Comparison of ENCODE assay signal across 8 mouse cellular contexts in genomic region chr13:45508495-45508894, GRCm38 (mm10). TPM values are rescaled to one million over a fixed set of nuclear protein-coding genes. Genes with fewer than 3 reads are reported as not detected.
DNase-seq lines count a peak whose midpoint lies in the region; ATAC-seq and TF ChIP-seq lines count a peak whose summit lies in the region.

No protein-coding gene starts in this region.

- no peak overlapping the region for H3K27ac ChIP-seq in ES-E14 (ENCODE audit: insufficient read depth, low read depth, low read length, poor library complexity, severe bottlenecking)
- H3K27ac ChIP-seq in brown adipose tissue, adult 24 weeks (replicated peaks; ENCODE audit: low read depth, low read length), result peak overlapping the region; percentile 99
- H3K27ac ChIP-seq in forebrain, embryonic 13.5 days, result no peak overlapping the region
- H3K27ac ChIP-seq in heart, postnatal 0 days (ENCODE audit: low read depth), result peak overlapping the region; percentile 92
- H3K27ac ChIP-seq in liver, embryonic 14.5 days, result peak overlapping the region; percentile 95
- no peak overlapping the region for H3K27ac ChIP-seq in olfactory bulb, adult 2 months (ENCODE audit: insufficient read depth, low read depth, low read length)

- TF ChIP-seq CTCF in heart, postnatal 0 days (IDR thresholded peaks at IDR 0.05; ENCODE audit: low read depth), result peak; percentile 22
- peak; percentile 59 for TF ChIP-seq CTCF in liver, embryonic 14.5 days (IDR thresholded peaks at IDR 0.05; ENCODE audit: low read depth)
- TF ChIP-seq CTCF in olfactory bulb, adult 2 months (IDR thresholded peaks at IDR 0.05; ENCODE audit: insufficient read depth, low read depth, low read length), result no peak

- peak overlapping the region; percentile 15 to 60 for H3K4me3 ChIP-seq in ES-E14 (ENCODE audit: insufficient read depth in 1 of 2, low read depth in 1 of 2, low read length in 2 of 2, poor library complexity in 1 of 2, severe bottlenecking in 1 of 2)
- H3K4me3 ChIP-seq in brown adipose tissue, adult 24 weeks (ENCODE audit: insufficient read depth, low read depth, low read length), result peak overlapping the region; percentile 99
- H3K4me3 ChIP-seq in forebrain, embryonic 13.5 days, result peak overlapping the region; percentile 56
- peak overlapping the region; percentile 57 for H3K4me3 ChIP-seq in heart, postnatal 0 days (ENCODE audit: low read depth, low read length)
- peak overlapping the region; percentile 70 to 82 for H3K4me3 ChIP-seq in liver, embryonic 14.5 days (ENCODE audit: insufficient read depth in 1 of 2, low read depth in 2 of 2, low read length in 2 of 2)
- H3K4me3 ChIP-seq in olfactory bulb, adult 2 months (ENCODE audit: insufficient read depth, low read depth, low read length), result peak overlapping the region; percentile 64

- H3K36me3 ChIP-seq in ES-E14 (ENCODE audit: control insufficient read depth, insufficient read depth, low read length, poor library complexity, severe bottlenecking), result no peaks in the 10 kb centered on the region
- H3K36me3 ChIP-seq in forebrain, embryonic 13.5 days (ENCODE audit: poor library complexity, severe bottlenecking), result no peaks in the 10 kb centered on the region
- H3K36me3 ChIP-seq in heart, postnatal 0 days (replicated peaks; ENCODE audit: control insufficient read depth, insufficient read depth, low read length), result no peaks in the 10 kb centered on the region
- peaks cover 16% of the 10 kb centered on the region for H3K36me3 ChIP-seq in liver, embryonic 14.5 days (replicated peaks; ENCODE audit: control insufficient read depth, insufficient read depth, low read depth)

- peak; percentile 65 for ATAC-seq in forebrain, embryonic 13.5 days
- ATAC-seq in heart, postnatal 0 days (ENCODE audit: insufficient read depth, low read depth), result peak; percentile 68
- peak; percentile 24; the same call in 1 of the 2 replicates for ATAC-seq in liver, embryonic 14.5 days (ENCODE audit: insufficient read depth)

- peak; percentile 30; the same call in 1 of the 2 replicates for TF ChIP-seq POLR2A in olfactory bulb, adult 2 months (IDR thresholded peaks at IDR 0.05; ENCODE audit: insufficient read depth, low read depth, low read length)

- 2% methylated on average over 8 of the region's 8 CpGs for WGBS in forebrain, embryonic 13.5 days
- WGBS in heart, postnatal 0 days, result 2% methylated on average over 8 of the region's 8 CpGs
- WGBS in liver, embryonic 14.5 days (ENCODE audit: insufficient replicate concordance), result 3% methylated on average over 8 of the region's 8 CpGs
- WGBS in olfactory bulb, adult 2 months, result 2% methylated on average over 8 of the region's 8 CpGs

- no peaks in the 10 kb centered on the region for H3K9me3 ChIP-seq in ES-E14 (ENCODE audit: control insufficient read depth, insufficient read depth, low read depth, low read length)
- no peaks in the 10 kb centered on the region for H3K9me3 ChIP-seq in forebrain, embryonic 13.5 days (replicated peaks)
- H3K9me3 ChIP-seq in heart, postnatal 0 days (replicated peaks; ENCODE audit: control insufficient read depth, low read length), result no peaks in the 10 kb centered on the region
- H3K9me3 ChIP-seq in liver, embryonic 14.5 days (ENCODE audit: control insufficient read depth, low read length), result no peaks in the 10 kb centered on the region

- H3K9ac ChIP-seq in ES-E14 (ENCODE audit: insufficient read depth, low read depth, low read length, poor library complexity, severe bottlenecking), result no peak overlapping the region
- no peak overlapping the region for H3K9ac ChIP-seq in forebrain, embryonic 13.5 days
- peak overlapping the region; percentile 79 for H3K9ac ChIP-seq in heart, postnatal 0 days (replicated peaks; ENCODE audit: low read depth, low read length)
- H3K9ac ChIP-seq in liver, embryonic 14.5 days (replicated peaks), result peak overlapping the region; percentile 95

- peak overlapping the region; percentile 83 for H3K4me2 ChIP-seq in forebrain, embryonic 13.5 days
- peak overlapping the region; percentile 89 for H3K4me2 ChIP-seq in heart, postnatal 0 days (ENCODE audit: low read depth, low read length)
- peak overlapping the region; percentile 85 for H3K4me2 ChIP-seq in liver, embryonic 14.5 days (ENCODE audit: low read depth)

- DNase-seq in ES-E14 (ENCODE audit: low read depth, low spot score), result no peak
- DNase-seq in heart, postnatal 0 days (ENCODE audit: low spot score), result peak; percentile 85
- peak; percentile 85 to 86 for DNase-seq in kidney, postnatal 36 days
- peak in 2 of 3 experiments; percentile 65 to 73 for DNase-seq in liver, embryonic 14.5 days (ENCODE audit: low read depth in 3 of 3, low spot score in 3 of 3)
- DNase-seq in yolk sac, embryonic 10.5 days (ENCODE audit: low spot score), result no peak

- H3K4me1 ChIP-seq in ES-E14 (ENCODE audit: control insufficient read depth in 2 of 2, insufficient read depth in 2 of 2, low read length in 2 of 2, poor library complexity in 1 of 2), result peaks cover 0 to 13% of the 10 kb centered on the region in 2 experiments; a peak in 2 of 4 replicates
- H3K4me1 ChIP-seq in brown adipose tissue, adult 24 weeks (ENCODE audit: control insufficient read depth, insufficient read depth, insufficient read length, low read length), result peaks cover 32% of the 10 kb centered on the region
- peaks cover 14% of the 10 kb centered on the region for H3K4me1 ChIP-seq in forebrain, embryonic 13.5 days
- peaks cover 36% of the 10 kb centered on the region for H3K4me1 ChIP-seq in heart, postnatal 0 days (ENCODE audit: control insufficient read depth, insufficient read depth)
- H3K4me1 ChIP-seq in liver, embryonic 14.5 days (replicated peaks; ENCODE audit: control insufficient read depth in 2 of 2, insufficient read depth in 2 of 2, low read length in 1 of 2), result peaks cover 50 to 60% of the 10 kb centered on the region in 2 experiments
- H3K4me1 ChIP-seq in olfactory bulb, adult 2 months (ENCODE audit: control insufficient read depth, insufficient read depth, low read length), result peaks cover 15% of the 10 kb centered on the region

- peaks cover 16% of the 10 kb centered on the region for H3K27me3 ChIP-seq in forebrain, embryonic 13.5 days
- no peaks in the 10 kb centered on the region for H3K27me3 ChIP-seq in heart, postnatal 0 days (ENCODE audit: control insufficient read depth, insufficient read depth, low read length)
- H3K27me3 ChIP-seq in liver, embryonic 14.5 days (ENCODE audit: control insufficient read depth, insufficient read depth, low read length), result no peaks in the 10 kb centered on the region

- in situ Hi-C loops in ES-E14 (cut with MboI; ENCODE audit: low sequenced_read_pairs in 2 of 2, unreplicated experiment in 2 of 2), result no loop called here

- no peak for TF ChIP-seq EP300 in heart, postnatal 0 days (IDR thresholded peaks at IDR 0.05; ENCODE audit: low read depth)
- TF ChIP-seq EP300 in liver, embryonic 14.5 days (IDR thresholded peaks at IDR 0.05; ENCODE audit: low read depth), result no peak; the same call in 1 of the 2 replicates

TF ChIP-seq in ES-E14, 5 proteins besides CTCF, POLR2A, EP300 and RAD21:
- no peak for TF ChIP-seq HCFC1 (IDR thresholded peaks at IDR 0.05; ENCODE audit: borderline replicate concordance, insufficient read depth, low read length)
- no peak for TF ChIP-seq MAFK (IDR thresholded peaks at IDR 0.05; ENCODE audit: insufficient read depth, low read depth, low read length)
- TF ChIP-seq ZNF384 (IDR thresholded peaks at IDR 0.05; ENCODE audit: low read depth, low read length), result no peak
- no peak for TF ChIP-seq ZC3H11A (IDR thresholded peaks at IDR 0.05; ENCODE audit: borderline replicate concordance, low read depth, low read length)
- TF ChIP-seq CHD2 (IDR thresholded peaks at IDR 0.05; ENCODE audit: low read depth, low read length), result no peak
TF ChIP-seq in ES-E14: peak in this region for 0.

RNA-seq across cellular contexts. Expression of gene Gmpr, which starts 1.3 kb away (rescaled TPM):
- total RNA-seq in ES-E14 (2012; rRNA removed), result 9.6 and 9.7 TPM in 2 replicates
- polyA plus RNA-seq in brown adipose tissue, adult 24 weeks (2012; ENCODE audit: insufficient read depth, insufficient read length, missing spikeins), result 74.5 and 79.6 TPM in 2 replicates
- 14.0 and 17.2 TPM in 2 replicates for polyA plus RNA-seq in forebrain, embryonic 13.5 days (2015; fragmentation: Nextera tagmentation; extraction: Ambion mirVana)
- 195 TPM in 2 replicates for total RNA-seq in heart, postnatal 0 days (2014; rRNA removed; ENCODE audit: low replicate concordance)
- polyA plus RNA-seq in heart, postnatal 0 days (2015; fragmentation: Nextera tagmentation; extraction: Ambion mirVana), result 282 and 284 TPM in 2 replicates
- 116 and 155 TPM in 2 replicates for polyA plus RNA-seq in liver, embryonic 14.5 days (2012; rRNA removed)
- 295 and 311 TPM in 2 replicates for polyA plus RNA-seq in liver, embryonic 14.5 days (2014; fragmentation: Nextera tagmentation; extraction: Ambion mirVana)
- not detected in 2 replicates for polyA plus RNA-seq in olfactory bulb, adult 2 months (2012; ENCODE audit: insufficient read depth, insufficient read length, low replicate concordance, missing spikeins)

Comparison
In these comparisons a context has a peak if more than half of its experiments do, and no peak if none do; other contexts are left out.
1. DNase-seq: peak in heart, postnatal 0 days (single experiment), kidney, postnatal 36 days (2 of 2) and liver, embryonic 14.5 days (2 of 3); none in ES-E14 (single experiment) and yolk sac, embryonic 10.5 days (single experiment).
2. H3K27ac ChIP-seq: peak in brown adipose tissue, adult 24 weeks (single experiment), heart, postnatal 0 days (single experiment) and liver, embryonic 14.5 days (single experiment); none in ES-E14 (single experiment), forebrain, embryonic 13.5 days (single experiment) and olfactory bulb, adult 2 months (single experiment).
3. H3K4me3 ChIP-seq: peak in every context shown above with its lines; median percentile 99 in brown adipose tissue, adult 24 weeks; 76 in liver, embryonic 14.5 days; 64 in olfactory bulb, adult 2 months; 57 in heart, postnatal 0 days; 56 in forebrain, embryonic 13.5 days; 38 in ES-E14.
4. H3K9ac ChIP-seq: peak in heart, postnatal 0 days (single experiment) and liver, embryonic 14.5 days (single experiment); none in ES-E14 (single experiment) and forebrain, embryonic 13.5 days (single experiment).
5. Peak in every context shown above with its lines, with median percentiles within 50 percentile points of each other: ATAC-seq and H3K4me2 ChIP-seq.